Mouse (Mus musculus): ENCODE measurements around the gene Abat.

DNA sequence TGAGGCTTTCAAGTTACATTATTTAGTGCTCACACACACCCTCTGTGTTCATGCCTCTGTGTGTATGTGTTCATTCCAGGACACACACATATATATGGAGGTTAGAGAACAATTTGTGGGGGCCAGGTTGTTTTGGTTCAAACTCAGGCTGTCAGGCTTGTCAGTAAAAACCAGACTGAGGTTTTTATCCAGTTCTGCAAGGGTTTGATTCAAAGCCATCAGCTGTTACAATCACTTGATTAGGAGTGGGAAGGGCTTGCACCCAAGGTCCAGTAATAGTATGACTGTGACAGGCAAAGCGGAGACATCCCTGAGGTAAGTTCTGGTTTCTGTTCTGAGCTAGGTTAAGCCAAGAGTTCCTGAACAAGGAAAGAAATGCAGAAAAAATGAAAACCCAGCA, 16.2 kb downstream of the Abat start:
- TF ChIP-seq ZNF384 (IDR thresholded peaks at IDR 0.05; ENCODE audit: low read depth, low read length) (no peak), HCFC1 (IDR thresholded peaks at IDR 0.05; ENCODE audit: borderline replicate concordance, insufficient read depth, low read length) (no peak), ZC3H11A (IDR thresholded peaks at IDR 0.05; ENCODE audit: borderline replicate concordance, low read depth, low read length) (no peak)
